Mouse (Mus musculus) layer of hippocampus, postnatal 36 days (tissue): ENCODE data around the gene Dhcr24. TPM values are rescaled to one million over a fixed set of nuclear protein-coding genes. Genes with fewer than 3 reads are reported as not detected.
A peak's percentile ranks its signal among the peaks of the same experiment; 100 is the strongest.

ENCODE experiments used
- DNase-seq, 2 experiments: peaks; one replicate each; pipeline ENCODE4 v3.0.0; 2022
- total RNA-seq, 2 experiments: library from RNA; stranded (reverse); gene quantifications; 2 replicates each; pipeline ENCODE4 v1.2.3; 2021

The Dhcr24 gene
- total RNA-seq, result 10 to 100 TPM; 58.8 to 61.0 TPM

- peak; percentile 94 to 95 for DNase-seq
These were observed at the start of gene Dhcr24 for GRCm38 (mm10) chr4:106560846-106561781. Dhcr24 (plus strand) TSS chr4:106561038.

GRCm38 (mm10) chr4:106514606-106515005 is 46.2 kb upstream of the Dhcr24 start:
- DNase-seq, result no peak

GRCm38 (mm10) chr4:106522547-106522946 is 38.3 kb upstream of the Dhcr24 start:
- DNase-seq, result no peak

- no peak for DNase-seq
These were observed 36.7 kb upstream of the Dhcr24 start for GRCm38 (mm10) chr4:106524131-106524530.

GRCm38 (mm10) chr4:106525001-106525400 is 35.8 kb upstream of the Dhcr24 start:
- no peak for DNase-seq

GRCm38 (mm10) chr4:106527856-106528547 is 32.8 kb upstream of the Dhcr24 start:
- DNase-seq, result peak; percentile 25 to 28

GRCm38 (mm10) chr4:106529375-106530112 is 31.3 kb upstream of the Dhcr24 start:
- peak; percentile 89 to 90 for DNase-seq

- DNase-seq, result no peak
These were observed 30.7 kb upstream of the Dhcr24 start for GRCm38 (mm10) chr4:106530113-106530482.

- no peak for DNase-seq
These were observed 27.3 kb upstream of the Dhcr24 start for GRCm38 (mm10) chr4:106533421-106534080.

- DNase-seq, result no peak
These were observed 26.6 kb upstream of the Dhcr24 start for GRCm38 (mm10) chr4:106534256-106534655.

- DNase-seq, result no peak
These were observed 21.1 kb upstream of the Dhcr24 start for GRCm38 (mm10) chr4:106539756-106540155.

GRCm38 (mm10) chr4:106541491-106541890 is 19.3 kb upstream of the Dhcr24 start:
- DNase-seq, result no peak

- no peak for DNase-seq
These were observed 18.6 kb upstream of the Dhcr24 start for GRCm38 (mm10) chr4:106542211-106542610.

GRCm38 (mm10) chr4:106545817-106546373 is 14.9 kb upstream of the Dhcr24 start:
- no peak for DNase-seq

- no peak for DNase-seq
These were observed 13.9 kb upstream of the Dhcr24 start for GRCm38 (mm10) chr4:106546896-106547295.

- DNase-seq, result no peak
These were observed 12.7 kb upstream of the Dhcr24 start for GRCm38 (mm10) chr4:106548113-106548512.

GRCm38 (mm10) chr4:106550516-106551166 is 10.2 kb upstream of the Dhcr24 start:
- DNase-seq, result no peak

- DNase-seq, result no peak
These were observed 3.6 kb upstream of the Dhcr24 start for GRCm38 (mm10) chr4:106557262-106557661.

- DNase-seq, result no peak
These were observed 2.9 kb upstream of the Dhcr24 start for GRCm38 (mm10) chr4:106557978-106558377.

- no peak for DNase-seq
These were observed 1.3 kb upstream of the Dhcr24 start for GRCm38 (mm10) chr4:106559343-106560212.
